Mouse (Mus musculus) lung, postnatal 36 days (tissue): ENCODE results near the gene Pde4d.

Experiments
- DNase-seq: peaks from one replicate; pipeline ENCODE4 v3.0.0; 2022; ENCODE audit warnings: mixed read lengths

The Pde4d gene

DNA sequence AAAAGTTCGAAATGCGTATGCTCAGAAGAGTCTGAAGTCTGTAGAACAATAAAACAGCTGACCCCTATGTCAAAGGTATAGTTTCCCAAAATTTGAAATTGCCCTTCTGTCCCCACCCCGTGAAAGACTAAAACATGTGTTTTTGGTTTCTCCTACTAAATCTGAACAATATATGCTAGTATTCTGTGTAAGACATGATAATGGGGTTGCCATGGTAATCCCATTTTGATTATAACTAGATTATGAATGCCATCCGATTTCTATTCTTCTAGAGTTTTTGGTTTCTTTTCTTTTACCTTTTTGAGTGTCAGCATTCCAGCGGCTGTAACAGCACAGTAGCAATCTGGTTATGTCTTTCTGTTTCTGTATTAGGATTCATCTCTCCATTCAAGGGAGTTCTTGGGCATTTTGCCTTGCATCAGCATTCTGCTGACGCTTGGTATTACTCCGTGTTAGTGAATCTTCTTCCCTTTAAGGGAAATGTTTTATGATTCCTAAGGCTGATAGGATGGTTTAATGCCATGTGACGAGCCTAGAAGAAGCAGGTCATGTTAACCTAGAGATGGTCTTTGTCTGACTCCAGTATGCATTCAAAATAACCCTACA lies 1142.5 kb downstream of the Pde4d start:
- DNase-seq: no peak

- no peak for DNase-seq
These were observed 1150.0 kb downstream of the Pde4d start for GRCm38 (mm10) chr13:109599711-109600110.

DNA sequence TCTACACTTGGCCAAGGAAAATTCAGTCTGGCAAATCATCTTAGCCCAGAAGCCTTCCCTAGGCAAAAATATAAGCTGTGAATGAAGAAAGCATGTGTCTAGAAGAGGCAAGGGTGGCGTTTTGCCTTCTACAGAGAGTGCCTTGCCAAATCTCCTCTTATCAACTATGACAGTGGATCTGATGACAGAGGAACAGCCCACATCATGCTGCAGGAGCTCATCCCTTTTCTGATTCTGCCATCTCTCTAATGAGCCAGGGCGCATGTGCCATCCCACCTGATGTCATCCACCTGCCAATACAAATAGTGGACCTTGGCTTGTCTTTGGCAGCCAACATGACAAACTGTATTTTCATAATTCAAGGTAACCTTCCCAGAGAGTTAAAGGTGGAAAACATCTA lies 1154.3 kb downstream of the Pde4d start:
- no peak for DNase-seq

DNA sequence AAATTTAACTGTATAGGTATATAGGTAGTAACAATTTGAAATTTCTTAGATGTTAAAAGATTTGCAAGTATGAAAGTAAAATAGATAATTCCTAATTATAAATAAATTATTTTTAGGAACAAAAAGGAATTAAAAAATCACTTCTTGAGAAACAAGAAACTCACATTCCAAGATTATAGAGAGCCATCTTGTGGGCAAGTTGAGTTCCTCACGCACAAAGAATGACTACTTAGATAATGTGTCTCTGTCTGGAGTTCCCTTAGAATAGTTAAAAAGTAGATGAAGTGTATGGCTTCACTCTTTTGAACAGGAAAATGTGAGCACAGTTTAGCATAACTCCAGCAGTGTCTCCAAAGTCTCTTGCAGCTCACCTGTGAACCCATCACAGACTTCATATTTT lies 1155.4 kb downstream of the Pde4d start:
- DNase-seq: no peak

DNA sequence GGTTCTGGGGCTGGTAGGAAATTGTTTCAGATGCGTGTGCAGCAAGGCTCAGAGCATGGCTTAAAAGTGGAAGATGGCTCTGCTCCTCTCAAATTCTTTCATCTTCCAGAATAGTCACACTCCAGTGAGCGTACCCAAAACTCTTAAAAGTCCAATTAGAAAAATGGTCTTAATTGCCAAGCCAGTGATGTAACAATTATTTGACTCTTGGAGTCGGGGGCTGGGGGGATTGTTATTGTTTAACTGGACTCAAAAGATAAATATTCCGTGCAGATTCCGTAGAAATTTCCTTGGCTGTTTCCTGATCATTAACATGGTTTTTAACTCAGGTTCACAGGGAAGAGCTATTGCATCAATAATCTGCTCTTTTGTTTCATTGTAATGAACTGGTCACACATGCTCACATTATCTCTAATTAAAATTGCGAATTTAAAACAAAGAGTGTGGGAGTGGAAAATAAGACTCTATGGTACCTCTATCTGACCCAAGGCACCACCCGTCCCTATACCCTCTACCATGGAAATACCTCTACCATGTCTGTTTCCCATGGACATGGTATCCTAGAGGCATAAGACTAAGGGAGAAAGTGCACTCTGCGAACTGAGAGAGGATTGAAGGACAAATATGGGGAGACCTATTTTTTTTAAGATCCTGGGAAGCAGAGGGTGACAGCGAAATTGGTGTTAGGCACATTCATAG lies 1159.5 kb downstream of the Pde4d start:
- DNase-seq: no peak

- DNase-seq: peak; percentile 68
These were observed 1160.0 kb downstream of the Pde4d start for GRCm38 (mm10) chr13:109609805-109610187.

DNA sequence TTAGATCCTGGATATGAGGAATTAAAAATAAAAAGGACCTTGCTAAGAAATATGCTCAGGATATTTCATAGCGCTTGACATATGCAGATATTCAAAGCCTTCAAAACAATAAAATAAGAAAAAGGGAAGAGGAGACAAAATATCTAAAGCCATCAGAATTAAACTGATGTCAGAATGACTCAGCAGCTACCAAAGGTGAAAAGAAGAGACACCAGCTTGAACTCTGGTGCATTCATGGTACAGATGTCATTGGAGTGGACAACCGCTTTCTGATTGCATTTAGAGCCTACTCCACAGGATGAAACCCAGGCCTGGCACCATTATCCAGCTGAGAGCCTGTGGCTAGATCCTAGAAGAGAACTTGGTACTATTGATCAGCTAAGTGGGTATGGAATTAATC lies 1161.0 kb downstream of the Pde4d start:
- no peak for DNase-seq

DNA sequence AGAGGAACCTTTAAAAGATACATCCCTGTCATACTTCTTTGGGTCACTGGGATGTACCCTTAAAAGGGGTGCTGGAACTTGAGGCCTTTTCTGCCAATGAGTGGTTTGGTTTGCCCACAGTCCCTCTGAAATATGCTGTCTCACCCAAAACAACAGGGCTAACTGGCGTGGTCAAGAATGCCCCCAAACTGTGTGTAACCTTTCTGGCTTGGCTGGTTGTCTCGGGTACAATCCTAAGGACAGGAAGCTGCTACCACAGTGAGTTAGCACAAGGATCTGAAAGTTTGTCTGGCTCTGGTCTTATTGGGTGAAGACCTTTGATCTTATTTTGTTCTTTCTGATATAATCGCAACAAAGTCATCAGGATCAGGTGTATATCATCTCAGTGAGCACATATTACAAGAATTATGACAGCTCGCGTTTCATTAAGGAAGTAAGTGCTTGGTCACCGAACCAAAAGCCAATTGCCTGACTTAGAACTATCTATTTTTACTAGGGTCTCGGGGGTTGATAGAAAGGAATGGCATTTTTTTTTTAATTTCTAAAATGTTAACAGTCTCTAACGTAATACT lies 1165.6 kb downstream of the Pde4d start:
- DNase-seq: no peak

DNA sequence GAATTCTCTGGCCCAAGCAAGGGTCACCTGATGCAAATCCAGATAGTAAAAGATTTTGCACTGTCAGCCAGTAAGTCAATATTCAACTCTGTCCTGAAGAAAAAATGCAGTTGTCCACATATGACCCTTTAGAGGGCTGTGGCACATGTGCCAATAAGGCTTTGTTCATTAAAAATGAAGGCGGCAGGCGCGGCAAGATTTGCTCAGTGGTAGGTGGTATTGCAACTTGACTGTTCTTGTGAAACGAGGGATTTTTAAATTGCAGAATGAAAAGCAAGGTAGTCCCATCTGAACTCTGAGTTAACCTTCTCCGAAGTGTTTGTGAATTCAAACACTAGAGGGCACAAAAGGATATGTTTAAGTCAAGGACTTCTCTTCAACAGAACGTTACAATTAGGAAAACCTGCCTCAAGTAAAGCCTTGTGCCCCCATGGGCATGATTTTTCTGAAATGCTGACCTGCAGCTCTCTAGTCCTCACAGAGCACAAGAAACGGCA lies 1166.1 kb downstream of the Pde4d start:
- peak; percentile 56 for DNase-seq

GRCm38 (mm10) chr13:109619158-109619657 lies 1169.5 kb downstream of the Pde4d start:
- no peak for DNase-seq

DNA sequence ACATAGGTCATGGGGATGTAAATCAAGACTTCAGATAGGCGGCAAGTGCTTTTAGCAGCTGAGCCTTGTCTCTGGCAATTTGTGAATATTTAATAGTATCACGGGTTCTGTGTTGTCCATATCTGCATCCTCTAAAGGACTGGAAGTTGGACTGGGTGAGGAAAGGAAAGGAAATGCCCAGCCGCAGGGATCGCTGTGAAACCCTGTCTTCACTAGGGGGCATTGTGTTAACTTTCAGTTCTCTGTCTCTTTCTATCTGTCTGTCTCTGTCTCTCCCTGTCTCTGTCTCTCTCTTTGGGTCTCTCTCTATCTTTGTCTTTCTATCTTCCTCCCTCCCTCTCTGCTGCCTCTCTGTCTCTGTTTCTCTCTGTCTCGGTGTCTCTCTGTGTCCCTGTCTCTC lies 1172.5 kb downstream of the Pde4d start:
- DNase-seq: no peak

GRCm38 (mm10) chr13:109623201-109623600 lies 1173.5 kb downstream of the Pde4d start:
- no peak for DNase-seq

DNA sequence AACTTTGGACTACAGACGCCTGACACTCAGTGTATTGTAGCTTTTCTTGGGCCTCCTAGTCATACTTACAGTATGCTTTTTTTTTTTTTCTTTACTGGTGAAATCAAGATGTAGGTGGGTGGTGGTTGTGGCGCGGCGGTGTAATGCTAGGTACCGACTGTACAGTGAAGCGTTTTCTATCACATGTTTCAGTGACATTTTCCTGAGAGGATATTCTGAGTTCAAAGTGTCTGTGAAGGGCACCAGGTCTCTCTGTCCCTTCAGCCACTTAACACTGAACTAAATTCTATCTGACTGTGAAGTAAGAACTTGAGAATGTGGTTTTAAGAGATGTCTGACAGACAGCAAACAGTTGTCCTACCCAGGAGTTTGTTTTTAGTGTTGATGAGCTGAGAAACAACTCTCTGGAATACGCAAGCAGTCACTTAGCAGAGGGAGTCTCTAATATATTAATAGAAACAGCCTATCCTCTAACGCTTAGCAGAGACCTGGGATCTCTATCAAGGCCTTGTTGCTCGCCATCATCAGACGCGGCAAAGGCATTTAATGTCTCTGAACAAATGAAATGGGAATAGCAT lies 1175.1 kb downstream of the Pde4d start:
- no peak for DNase-seq

DNA sequence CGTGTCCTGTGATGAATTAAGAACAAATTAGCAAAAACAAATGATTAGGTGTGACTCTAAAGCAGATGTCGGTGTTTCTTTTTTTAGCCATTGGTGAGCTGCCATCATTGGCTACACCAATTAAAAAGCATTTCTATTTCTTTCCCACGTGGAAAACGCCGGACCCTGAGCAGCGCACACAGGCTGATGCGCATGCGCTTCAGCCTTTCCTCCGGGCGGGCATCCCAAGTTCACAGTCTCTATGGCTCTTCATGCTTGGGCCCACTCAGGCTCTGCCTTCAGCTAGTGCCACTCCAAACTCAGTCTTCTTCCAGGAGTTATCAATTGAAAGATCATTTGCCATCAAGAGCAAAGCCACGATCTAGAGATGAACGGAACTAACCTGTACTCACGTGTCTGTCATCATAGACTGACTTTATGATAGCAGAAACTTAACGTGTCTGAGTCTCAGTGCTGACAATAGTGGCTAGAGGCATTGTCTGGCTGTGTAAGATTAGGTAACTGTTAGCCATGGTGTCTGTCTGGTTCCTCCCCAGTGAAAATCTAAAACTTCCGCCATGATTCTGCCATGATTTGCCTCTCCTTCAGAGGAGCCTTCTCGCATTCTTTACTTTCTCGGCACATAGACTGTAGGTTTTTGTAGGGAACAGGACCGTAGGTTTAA lies 1175.8 kb downstream of the Pde4d start:
- no peak for DNase-seq

DNA sequence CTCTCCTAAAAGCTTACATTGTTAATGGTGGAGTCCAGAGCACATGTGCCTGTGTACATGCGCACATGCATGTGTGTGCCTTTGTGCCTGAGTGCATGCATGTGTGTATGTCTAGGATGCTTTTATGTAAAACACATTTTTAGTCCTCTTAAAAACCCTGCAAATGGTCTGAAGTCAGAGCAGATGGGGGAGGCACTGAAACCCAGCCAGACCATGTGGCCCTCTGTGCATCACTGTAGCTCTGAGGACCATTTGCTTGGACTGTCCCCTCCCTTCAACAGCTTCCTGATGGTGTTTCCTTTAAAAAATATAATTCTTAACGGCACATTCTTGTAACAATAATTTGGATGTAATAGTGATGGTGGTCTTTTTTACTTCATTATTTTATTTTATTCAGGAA lies 1177.5 kb downstream of the Pde4d start:
- DNase-seq: no peak

DNA sequence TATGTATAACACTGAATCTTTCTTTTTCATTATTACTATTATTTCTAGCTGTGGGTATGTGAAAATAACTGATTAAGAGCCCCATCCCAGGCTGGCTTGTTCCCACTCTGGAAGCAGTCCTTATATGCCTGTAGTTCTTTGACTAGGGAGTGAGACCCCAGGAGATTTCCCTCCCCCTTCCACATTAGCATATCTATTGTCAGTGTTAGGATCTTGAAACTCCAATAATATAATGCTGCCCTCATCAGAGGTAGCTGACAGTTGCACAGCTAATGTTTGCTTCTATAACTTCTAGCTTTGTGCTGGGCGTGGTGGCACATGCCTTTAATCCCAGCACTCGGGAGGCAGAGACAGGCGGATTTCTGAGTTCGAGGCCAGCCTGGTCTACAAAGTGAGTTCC lies 1178.9 kb downstream of the Pde4d start:
- DNase-seq: no peak

GRCm38 (mm10) chr13:109629216-109629615 lies 1179.5 kb downstream of the Pde4d start:
- no peak for DNase-seq

GRCm38 (mm10) chr13:109631399-109632026 lies 1181.8 kb downstream of the Pde4d start:
- no peak for DNase-seq

DNA sequence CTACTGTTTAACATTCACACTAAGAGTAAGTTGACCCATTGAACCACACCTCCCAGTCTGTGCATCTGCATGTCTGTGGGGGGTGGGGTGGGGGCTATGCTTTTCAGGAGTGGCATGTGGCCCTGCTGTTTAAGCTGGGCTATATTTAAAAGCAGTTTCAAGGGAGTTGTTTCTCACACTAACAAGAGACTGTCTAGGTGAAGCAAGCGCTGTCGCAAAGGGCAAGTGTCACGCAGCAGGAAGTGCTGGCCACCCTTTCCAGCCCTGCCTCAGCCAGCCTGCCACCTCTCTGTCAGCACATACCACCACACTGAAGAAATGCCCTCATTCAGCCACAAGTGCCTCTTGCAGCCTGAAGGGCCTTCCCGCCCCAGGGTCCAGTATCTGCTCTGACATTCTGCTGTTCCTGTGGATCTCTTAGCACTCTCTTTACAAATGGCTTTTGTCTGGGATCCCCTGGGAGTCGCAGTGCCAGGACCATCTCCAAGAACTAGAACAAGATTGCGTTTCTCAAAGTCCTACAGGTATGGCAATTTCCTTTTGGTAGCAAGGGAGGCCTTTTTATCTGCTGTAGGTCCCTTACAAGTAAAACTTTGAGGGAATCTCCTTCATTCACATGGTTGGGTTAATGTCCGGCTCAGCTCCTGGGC lies 1182.8 kb downstream of the Pde4d start:
- DNase-seq: peak; percentile 79

DNA sequence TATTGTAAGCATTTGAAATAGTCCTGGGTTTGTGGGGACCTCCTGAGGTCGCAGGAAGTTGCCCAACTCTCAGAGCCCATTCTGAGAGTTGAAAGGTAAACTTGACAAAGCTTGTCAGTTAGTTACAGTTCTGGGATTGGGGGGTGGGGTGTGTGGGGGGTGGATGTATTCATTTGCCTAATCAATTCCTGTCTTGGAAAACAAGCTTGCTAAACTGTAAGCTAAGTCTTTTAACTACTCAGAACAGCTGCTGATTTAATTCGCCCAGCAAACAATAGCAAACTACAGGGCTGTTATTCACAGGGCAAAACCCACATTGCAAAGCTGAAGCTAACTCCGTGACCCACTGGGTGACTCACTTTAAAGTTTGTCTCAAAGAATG lies 1183.3 kb downstream of the Pde4d start:
- DNase-seq: no peak

- peak; percentile 62 for DNase-seq
These were observed 1186.3 kb downstream of the Pde4d start for GRCm38 (mm10) chr13:109635901-109636520.

- no peak for DNase-seq
These were observed 1188.5 kb downstream of the Pde4d start for GRCm38 (mm10) chr13:109638273-109638672.
